Mouse (Mus musculus) G1E (cell line): Measurements from ENCODE around the gene Nsf. TPM values are rescaled to one million over a fixed set of nuclear protein-coding genes. Genes with fewer than 3 reads are reported as not detected.
A peak's percentile ranks its signal among the peaks of the same experiment; 100 is the strongest.

ENCODE experiments used
- ATAC-seq: 2 replicates; pipeline ENCODE4 v1.8.0; 2016; ENCODE audit warnings: mild to moderate bottlenecking; ENCODE audit not compliant: insufficient number of reproducible peaks, poor library complexity, low FRiP score, severe bottlenecking; ENCODE audit errors: extremely low read depth
- DNase-seq: peaks from one replicate; pipeline ENCODE4 v3.0.0; 2012; ENCODE audit warnings: low spot score
- H3K27me3 ChIP-seq: 2 replicates; pipeline ENCODE4 v1.6.1; 2012; ENCODE audit warnings: mild to moderate bottlenecking, low read length, inconsistent platforms; ENCODE audit not compliant: insufficient read depth
- H3K36me3 ChIP-seq: replicated peaks from 2 replicates; pipeline ENCODE3; 2012; ENCODE audit warnings: mild to moderate bottlenecking, inconsistent platforms
- H3K4me1 ChIP-seq: 2 replicates; pipeline ENCODE4 v1.6.1; 2012; ENCODE audit warnings: low read depth, low read length, inconsistent platforms, mixed read lengths; ENCODE audit not compliant: insufficient read depth
- H3K4me3 ChIP-seq: 2 replicates; pipeline ENCODE4 v1.5.1; 2012; ENCODE audit warnings: low read depth, mild to moderate bottlenecking, inconsistent platforms, low read length, moderate library complexity, mixed read lengths
- H3K9me3 ChIP-seq: replicated peaks from 2 replicates; pipeline ENCODE4 v1.6.1; 2012; ENCODE audit warnings: inconsistent platforms
- CTCF ChIP-seq: IDR thresholded peaks from 2 replicates; pipeline ENCODE4 v1.5.1; 2012; ENCODE audit warnings: low read depth, low read length, inconsistent platforms, mixed read lengths
- GATA1 ChIP-seq: IDR thresholded peaks from 2 replicates; pipeline ENCODE4 v1.6.1; 2012; ENCODE audit warnings: borderline replicate concordance, low read length, inconsistent platforms, mixed read lengths
- GATA2 ChIP-seq: IDR thresholded peaks from 2 replicates; pipeline ENCODE4 v1.6.1; 2012; ENCODE audit warnings: low read depth, low read length, inconsistent platforms, borderline replicate concordance
- POLR2AphosphoS5 ChIP-seq: IDR thresholded peaks from 2 replicates; pipeline ENCODE4 v1.6.1; 2012; ENCODE audit warnings: low read depth, low read length, inconsistent platforms; ENCODE audit not compliant: insufficient replicate concordance
- TAL1 ChIP-seq: conservative IDR thresholded peaks from 2 replicates; pipeline ENCODE4 v1.6.1; 2012; ENCODE audit warnings: low read depth, low read length, inconsistent platforms, mixed read lengths
- polyA plus RNA-seq: library from polyadenylated mRNA; stranded (reverse); fragments of >175 nt; gene quantifications from 2 replicates; pipeline ENCODE4 v1.2.3, GENCODE M21; 2012
- total RNA-seq, 2 experiments: library from RNA; stranded (forward) in 1 of 2; stranded (reverse) in 1 of 2; fragments of 200-1000 nt in 1 of 2; fragments of >200 nt in 1 of 2; fragmentation: Nextera tagmentation in 1 of 2; gene quantifications; 2 replicates each; pipeline ENCODE4 v1.2.3; 2014 to 2017

Nsf gene
- total and polyA plus RNA-seq, 3 experiments = 4.1 to 49.6 (median 47.3) TPM

- DNase-seq (no peak), ATAC-seq (no peak)
- peaks cover 71% of the 10 kb centered on the region for H3K36me3 ChIP-seq
- TF ChIP-seq GATA2 (no peak), GATA1 (no peak), CTCF (no peak), POLR2AphosphoS5 (no peak), TAL1 (no peak)
- H3K4me1 ChIP-seq = no peaks in the 10 kb centered on the region
- H3K9me3 ChIP-seq = no peaks in the 10 kb centered on the region
- H3K27me3 ChIP-seq = no peaks in the 10 kb centered on the region
- H3K4me3 ChIP-seq = no peak overlapping the region
Observed at GRCm38 (mm10) chr11:103862951-103863350, 90.9 kb downstream of the Nsf start.

GRCm38 (mm10) chr11:103859933-103860610, 93.8 kb downstream of the Nsf start:
- Histone ChIP-seq H3K4me1 (no peaks in the 10 kb centered on the region), H3K36me3 (peaks cover 74% of the 10 kb centered on the region), H3K4me3 (no peak overlapping the region), H3K9me3 (no peaks in the 10 kb centered on the region), H3K27me3 (no peaks in the 10 kb centered on the region)
- DNase-seq (no peak), ATAC-seq (no peak)
- TF ChIP-seq TAL1 (no peak), CTCF (no peak), GATA1 (no peak)

GRCm38 (mm10) chr11:103858760-103859159, 95.1 kb downstream of the Nsf start:
- TF ChIP-seq CTCF = no peak
- no peak for TF ChIP-seq GATA2
- no peak for TF ChIP-seq GATA1
- TF ChIP-seq POLR2AphosphoS5 = no peak
- no peak for TF ChIP-seq TAL1
- ATAC-seq = no peak
- no peaks in the 10 kb centered on the region for H3K4me1 ChIP-seq
- H3K4me3 ChIP-seq = no peak overlapping the region
- H3K27me3 ChIP-seq = no peaks in the 10 kb centered on the region
- H3K9me3 ChIP-seq = no peaks in the 10 kb centered on the region
- no peak for DNase-seq
- peaks cover 71% of the 10 kb centered on the region for H3K36me3 ChIP-seq

DNA sequence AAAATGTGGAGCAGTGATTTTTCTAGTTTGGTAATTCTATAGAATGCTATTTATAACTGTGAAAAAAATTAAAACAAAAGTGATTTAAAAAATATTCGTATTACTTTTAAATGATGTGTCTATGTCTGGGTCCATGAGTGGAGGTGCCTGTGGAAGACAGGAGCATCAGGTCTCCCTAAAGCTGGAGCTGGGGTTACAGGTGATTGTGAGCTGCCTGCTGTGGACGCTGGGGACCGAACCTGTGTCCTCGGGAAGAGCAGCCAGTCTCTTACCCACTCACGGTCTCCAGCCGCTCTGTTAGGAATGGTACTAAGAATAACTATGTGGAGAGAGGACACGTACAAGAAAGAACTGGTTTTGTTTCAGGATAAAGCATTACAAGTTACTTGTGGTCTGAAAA, 97.2 kb downstream of the Nsf start:
- peaks cover 74% of the 10 kb centered on the region for H3K36me3 ChIP-seq
- TF ChIP-seq GATA1 = no peak
- TF ChIP-seq GATA2 = no peak
- TF ChIP-seq POLR2AphosphoS5 = no peak
- TF ChIP-seq CTCF = no peak

GRCm38 (mm10) chr11:103854294-103854693, 99.6 kb downstream of the Nsf start:
- no peaks in the 10 kb centered on the region for H3K9me3 ChIP-seq
- H3K27me3 ChIP-seq = no peaks in the 10 kb centered on the region
- no peak overlapping the region for H3K4me3 ChIP-seq
- TF ChIP-seq POLR2AphosphoS5 (no peak), CTCF (no peak), GATA2 (no peak), GATA1 (no peak), TAL1 (no peak)
- peaks cover 68% of the 10 kb centered on the region for H3K36me3 ChIP-seq
- ATAC-seq (no peak), DNase-seq (no peak)
- H3K4me1 ChIP-seq = peaks cover 16% of the 10 kb centered on the region

More for the DNA sequence above, 97.2 kb downstream of the Nsf start:
- peaks cover 13% of the 10 kb centered on the region for H3K4me1 ChIP-seq
- no peaks in the 10 kb centered on the region for H3K27me3 ChIP-seq
- ATAC-seq (no peak), DNase-seq (no peak)
- H3K9me3 ChIP-seq = no peaks in the 10 kb centered on the region
- H3K4me3 ChIP-seq = no peak overlapping the region

GRCm38 (mm10) chr11:103853284-103853920, 100.5 kb downstream of the Nsf start:
- TF ChIP-seq GATA1 (no peak), GATA2 (no peak), TAL1 (no peak), POLR2AphosphoS5 (no peak), CTCF (no peak)
- no peaks in the 10 kb centered on the region for H3K27me3 ChIP-seq
- H3K36me3 ChIP-seq = peaks cover 66% of the 10 kb centered on the region
- H3K9me3 ChIP-seq = no peaks in the 10 kb centered on the region
- peaks cover 16% of the 10 kb centered on the region for H3K4me1 ChIP-seq
- H3K4me3 ChIP-seq = no peak overlapping the region
- ATAC-seq = 0 out of 2 replicates have a peak, but pooled peaks have one; percentile 23
- no peak for DNase-seq
